Mouse (Mus musculus): Measurements from ENCODE around the gene Ube3c. TPM values are rescaled to one million over a fixed set of nuclear protein-coding genes. Genes with fewer than 3 reads are reported as not detected.

Ube3c gene
- polyA plus RNA-seq, 1 experiment, result 48.5 TPM

DNA sequence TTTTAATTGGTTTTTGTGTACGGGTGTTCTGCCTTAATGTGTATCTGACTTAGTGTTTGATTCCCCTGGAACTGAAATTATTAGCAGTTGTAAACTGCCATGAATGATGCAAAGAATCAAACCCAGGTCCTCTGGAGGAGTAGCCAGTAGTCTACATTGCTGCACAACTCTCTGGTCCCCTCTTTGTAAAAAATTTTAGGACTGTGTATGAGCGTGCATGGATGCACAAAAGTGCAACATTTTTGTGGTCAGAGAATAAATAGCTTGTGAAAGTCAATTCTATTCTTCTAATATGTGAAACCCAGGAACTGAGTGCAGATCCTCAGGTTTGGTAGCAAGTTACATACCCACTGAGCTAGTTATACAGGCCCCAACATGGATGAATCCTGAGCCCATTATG is 96.3 kb downstream of the Ube3c start:
- Histone ChIP-seq H3K27ac (ENCODE audit: insufficient read depth, low read length) (no peak overlapping the region), H3K4me1 (ENCODE audit: control insufficient read depth, insufficient read depth, low read length) (no peaks in the 10 kb centered on the region), H3K4me3 (ENCODE audit: insufficient read depth, low read length) (no peak overlapping the region)
- TF ChIP-seq CTCF (IDR thresholded peaks at IDR 0.05; ENCODE audit: borderline replicate concordance, insufficient read depth, low read length) (no peak), POLR2A (IDR thresholded peaks at IDR 0.05; ENCODE audit: low read depth, low read length) (no peak)

DNA sequence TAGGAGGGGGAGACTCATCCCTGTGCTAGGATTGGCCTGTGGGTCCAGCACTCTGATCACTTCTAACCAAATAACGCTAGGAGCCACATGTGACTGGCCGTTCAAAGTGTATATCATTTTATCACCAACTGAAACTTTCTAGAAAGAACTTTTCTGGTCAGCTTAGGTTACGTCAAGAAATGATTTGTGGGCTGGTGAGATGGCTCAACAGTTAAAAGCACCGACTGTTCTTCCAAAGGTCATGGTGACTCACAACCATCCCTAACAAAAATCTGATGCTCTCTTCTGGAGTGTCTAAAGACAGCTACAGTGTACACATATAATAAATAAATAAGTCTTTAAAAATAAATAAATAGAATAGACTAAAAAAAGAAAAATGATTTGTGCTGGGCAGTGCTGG is 103.5 kb downstream of the Ube3c start:
- no peak for TF ChIP-seq POLR2A (IDR thresholded peaks at IDR 0.05; ENCODE audit: low read depth, low read length)
- no peak for TF ChIP-seq CTCF (IDR thresholded peaks at IDR 0.05; ENCODE audit: borderline replicate concordance, insufficient read depth, low read length)
- Histone ChIP-seq H3K4me3 (ENCODE audit: insufficient read depth, low read length) (no peak overlapping the region), H3K4me1 (ENCODE audit: control insufficient read depth, insufficient read depth, low read length) (no peaks in the 10 kb centered on the region), H3K27ac (ENCODE audit: insufficient read depth, low read length) (no peak overlapping the region)

DNA sequence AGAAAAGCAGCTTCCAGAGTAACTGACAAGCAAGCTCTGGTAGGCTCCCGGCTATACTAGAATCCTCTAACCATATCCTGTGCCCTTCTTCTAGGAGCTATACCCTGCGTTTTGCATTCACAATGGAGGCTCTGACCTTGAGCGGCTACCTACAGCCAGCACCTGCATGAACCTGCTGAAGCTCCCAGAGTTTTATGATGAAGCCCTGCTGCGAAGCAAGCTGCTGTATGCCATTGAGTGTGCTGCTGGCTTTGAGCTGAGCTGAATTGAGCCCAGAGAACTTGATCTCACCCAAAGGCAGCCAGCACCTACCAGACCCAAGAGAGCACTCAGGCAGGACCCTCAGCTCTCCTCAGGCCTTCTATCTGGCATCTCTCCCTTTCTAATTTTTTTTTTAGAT is 105.3 kb downstream of the Ube3c start:
- Histone ChIP-seq H3K27ac (ENCODE audit: insufficient read depth, low read length) (no peak overlapping the region), H3K4me1 (ENCODE audit: control insufficient read depth, insufficient read depth, low read length) (no peaks in the 10 kb centered on the region)
- no peak for TF ChIP-seq POLR2A (IDR thresholded peaks at IDR 0.05; ENCODE audit: low read depth, low read length)
- no peak for TF ChIP-seq CTCF (IDR thresholded peaks at IDR 0.05; ENCODE audit: borderline replicate concordance, insufficient read depth, low read length)

DNA sequence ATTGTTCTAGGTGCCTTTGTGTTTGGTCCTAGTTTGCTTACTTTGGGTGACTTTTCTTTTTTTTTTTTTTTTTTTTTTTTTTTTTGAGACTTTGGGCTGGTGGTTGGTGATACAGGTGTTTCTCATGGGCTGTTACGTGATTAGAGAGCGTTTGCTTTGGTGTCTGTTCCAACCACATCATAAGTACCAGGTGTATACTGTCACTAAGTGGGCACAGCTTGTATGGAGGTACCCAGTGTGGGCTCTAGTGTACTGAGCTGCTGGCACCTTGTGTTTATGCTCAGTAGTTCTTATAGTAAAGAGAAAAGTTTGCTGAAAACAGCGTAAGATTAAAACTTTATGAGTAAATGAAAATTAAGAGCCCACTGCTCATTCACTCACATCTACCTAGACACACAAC is 107.4 kb downstream of the Ube3c start:
- Histone ChIP-seq H3K4me3 (ENCODE audit: insufficient read depth, low read length) (no peak overlapping the region), H3K27ac (ENCODE audit: insufficient read depth, low read length) (no peak overlapping the region), H3K4me1 (ENCODE audit: control insufficient read depth, insufficient read depth, low read length) (no peaks in the 10 kb centered on the region)
- TF ChIP-seq CTCF (IDR thresholded peaks at IDR 0.05; ENCODE audit: borderline replicate concordance, insufficient read depth, low read length) (no peak), POLR2A (IDR thresholded peaks at IDR 0.05; ENCODE audit: low read depth, low read length) (no peak)

More for the DNA sequence above, 105.3 kb downstream of the Ube3c start:
- H3K4me3 ChIP-seq (ENCODE audit: insufficient read depth, low read length), result no peak overlapping the region

DNA sequence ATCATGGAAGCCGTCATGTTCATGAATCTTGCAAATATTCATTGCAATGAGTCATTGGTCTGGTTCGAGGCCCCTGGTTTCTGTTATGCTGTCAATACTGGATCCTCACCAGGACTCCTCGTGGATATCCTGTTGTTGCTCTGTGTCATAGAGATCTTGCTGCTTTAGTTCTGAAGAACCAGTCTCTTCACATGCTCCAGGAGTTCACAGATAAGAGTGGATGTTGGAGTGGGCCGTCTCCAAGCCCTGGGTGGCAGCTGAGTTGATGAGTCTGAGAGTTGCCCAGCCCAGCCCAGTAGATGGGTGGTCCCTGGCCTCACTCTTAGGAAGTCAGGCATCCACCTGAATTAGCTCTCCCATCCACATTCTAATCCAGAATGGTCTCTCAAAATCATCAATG is 116.0 kb downstream of the Ube3c start:
- Histone ChIP-seq H3K27ac (ENCODE audit: insufficient read depth, low read length) (no peak overlapping the region), H3K4me1 (ENCODE audit: control insufficient read depth, insufficient read depth, low read length) (no peaks in the 10 kb centered on the region), H3K4me3 (ENCODE audit: insufficient read depth, low read length) (no peak overlapping the region)
- TF ChIP-seq POLR2A (IDR thresholded peaks at IDR 0.05; ENCODE audit: low read depth, low read length) (no peak), CTCF (IDR thresholded peaks at IDR 0.05; ENCODE audit: borderline replicate concordance, insufficient read depth, low read length) (no peak)

DNA sequence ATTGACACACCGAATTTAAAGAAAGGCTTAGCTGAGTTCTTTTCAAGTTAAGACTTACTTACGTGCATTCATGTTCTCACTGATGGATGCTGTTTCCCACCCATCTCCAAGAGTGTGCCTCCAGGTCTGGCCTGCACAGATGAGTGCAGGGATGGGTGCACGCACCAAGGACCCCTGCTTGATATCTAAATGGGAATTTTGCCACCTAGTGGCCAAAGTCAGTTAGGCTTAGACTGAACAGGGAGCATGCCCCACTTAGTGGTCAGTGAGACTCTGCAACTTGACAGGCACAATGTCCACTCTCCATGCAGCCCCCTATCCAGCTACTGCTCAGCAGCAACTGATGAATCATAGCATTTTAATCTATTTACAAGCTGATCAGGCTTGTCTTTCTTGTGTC is 118.6 kb downstream of the Ube3c start:
- no peaks in the 10 kb centered on the region for H3K4me1 ChIP-seq (ENCODE audit: control insufficient read depth, insufficient read depth, low read length)
- H3K4me3 ChIP-seq (ENCODE audit: insufficient read depth, low read length), result no peak overlapping the region
- TF ChIP-seq CTCF (IDR thresholded peaks at IDR 0.05; ENCODE audit: borderline replicate concordance, insufficient read depth, low read length) (peak; percentile 25; the same call in 1 of the 2 replicates), POLR2A (IDR thresholded peaks at IDR 0.05; ENCODE audit: low read depth, low read length) (no peak)
- H3K27ac ChIP-seq (ENCODE audit: insufficient read depth, low read length), result no peak overlapping the region

DNA sequence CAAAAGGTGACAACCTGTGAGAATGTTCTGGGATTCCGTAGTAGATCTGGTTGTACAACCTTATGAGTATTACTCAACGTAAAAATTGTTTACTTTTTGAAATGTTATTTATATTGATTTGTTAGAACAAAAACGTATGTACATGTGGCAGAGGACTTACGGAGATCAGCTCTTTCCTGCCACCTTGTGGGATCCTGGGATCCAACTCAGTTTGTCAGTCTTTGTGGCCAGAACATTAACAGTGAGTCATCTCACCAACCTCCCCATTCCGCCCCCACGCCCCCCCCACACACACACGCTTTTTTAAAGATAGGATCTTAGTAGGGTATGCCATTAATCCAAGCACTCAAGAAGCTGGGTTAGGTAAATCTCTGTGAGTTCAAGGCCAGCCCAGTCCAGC is 119.3 kb downstream of the Ube3c start:
- H3K4me3 ChIP-seq (ENCODE audit: insufficient read depth, low read length), result no peak overlapping the region
- TF ChIP-seq POLR2A (IDR thresholded peaks at IDR 0.05; ENCODE audit: low read depth, low read length), result no peak
- H3K27ac ChIP-seq (ENCODE audit: insufficient read depth, low read length), result no peak overlapping the region
- no peaks in the 10 kb centered on the region for H3K4me1 ChIP-seq (ENCODE audit: control insufficient read depth, insufficient read depth, low read length)

DNA sequence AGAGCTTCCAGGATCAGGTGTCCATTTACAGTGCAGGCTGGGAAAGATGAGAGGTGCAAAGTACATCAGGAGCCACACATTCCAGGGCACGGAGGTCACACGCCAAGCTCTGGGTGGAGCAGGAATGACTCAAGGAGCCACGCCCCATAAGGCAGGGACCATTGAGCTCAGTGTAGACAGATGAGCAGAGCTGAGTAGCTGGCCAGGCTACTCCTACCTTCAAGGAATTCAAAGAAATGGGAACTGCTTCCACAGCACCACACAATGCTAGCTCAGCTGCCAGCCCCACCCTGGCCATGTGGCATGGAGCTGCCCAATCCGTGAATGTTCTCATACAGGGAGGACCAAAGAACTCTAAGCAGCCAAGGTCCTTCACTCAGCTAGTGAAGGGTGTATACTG is 129.5 kb downstream of the Ube3c start:
- Histone ChIP-seq H3K4me1 (ENCODE audit: control insufficient read depth, insufficient read depth, low read length) (no peaks in the 10 kb centered on the region), H3K27ac (ENCODE audit: insufficient read depth, low read length) (no peak overlapping the region), H3K4me3 (ENCODE audit: insufficient read depth, low read length) (no peak overlapping the region)
- no peak for TF ChIP-seq CTCF (IDR thresholded peaks at IDR 0.05; ENCODE audit: borderline replicate concordance, insufficient read depth, low read length)
- no peak for TF ChIP-seq POLR2A (IDR thresholded peaks at IDR 0.05; ENCODE audit: low read depth, low read length)

DNA sequence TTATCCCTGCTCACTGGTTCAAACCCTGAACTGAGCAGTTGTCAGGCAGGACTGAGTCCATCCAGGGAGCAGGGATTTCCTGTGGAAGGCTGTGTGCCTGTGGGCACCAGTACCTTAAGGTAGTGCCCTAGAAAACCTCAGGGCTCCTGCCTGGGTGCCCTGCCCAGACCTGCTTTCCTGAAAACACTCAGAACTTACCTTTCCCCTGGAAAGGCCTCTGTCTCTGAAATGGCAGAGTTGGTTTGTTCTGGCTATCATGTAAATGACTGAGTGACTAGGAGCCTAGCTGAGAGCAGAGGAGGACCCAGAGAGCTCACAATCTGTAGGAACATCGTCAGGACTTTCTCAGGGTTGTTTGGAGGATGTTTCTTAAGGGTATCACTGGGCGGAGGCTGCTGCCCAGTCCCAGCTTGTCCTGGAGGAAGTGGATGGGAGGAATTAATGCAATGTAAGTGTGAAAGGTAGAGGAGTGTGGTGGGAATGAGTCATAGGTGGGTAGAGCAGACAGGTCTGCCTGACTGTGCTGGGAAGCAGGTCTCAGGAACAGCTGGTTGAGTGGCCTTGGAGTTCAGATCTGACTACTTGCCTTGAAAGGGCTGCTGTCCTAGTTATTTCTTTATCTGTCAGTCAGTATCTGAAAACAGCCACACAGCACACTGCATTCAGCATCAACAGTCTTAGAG is 130.6 kb downstream of the Ube3c start:
- no peak overlapping the region for H3K4me3 ChIP-seq (ENCODE audit: insufficient read depth, low read length)
- TF ChIP-seq CTCF (IDR thresholded peaks at IDR 0.05; ENCODE audit: borderline replicate concordance, insufficient read depth, low read length), result no peak
- no peak for TF ChIP-seq POLR2A (IDR thresholded peaks at IDR 0.05; ENCODE audit: low read depth, low read length)
- H3K27ac ChIP-seq (ENCODE audit: insufficient read depth, low read length), result no peak overlapping the region
- no peaks in the 10 kb centered on the region for H3K4me1 ChIP-seq (ENCODE audit: control insufficient read depth, insufficient read depth, low read length)

DNA sequence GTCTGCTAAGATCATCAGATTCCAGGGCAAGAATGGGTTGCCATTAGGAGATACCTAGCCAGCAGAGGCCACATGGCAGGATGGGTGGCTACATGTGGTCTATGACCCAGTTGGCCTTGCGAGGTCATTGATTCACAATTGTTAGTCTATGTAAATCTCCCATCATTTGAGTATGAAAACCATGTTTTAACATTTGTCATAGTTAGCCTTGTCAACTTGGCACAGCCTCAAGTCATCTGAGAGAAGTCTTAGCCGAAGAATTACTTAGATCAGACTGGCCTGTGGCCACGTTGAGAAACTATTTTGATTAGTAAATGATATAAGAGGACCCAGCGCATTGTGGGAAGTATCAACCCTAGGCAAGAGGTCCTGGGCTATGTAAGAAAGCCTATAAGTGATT is 138.2 kb downstream of the Ube3c start:
- H3K4me1 ChIP-seq (ENCODE audit: control insufficient read depth, insufficient read depth, low read length), result peaks cover 19% of the 10 kb centered on the region
- no peak overlapping the region for H3K4me3 ChIP-seq (ENCODE audit: insufficient read depth, low read length)
- H3K27ac ChIP-seq (ENCODE audit: insufficient read depth, low read length), result peak overlapping the region; percentile 70
- TF ChIP-seq POLR2A (IDR thresholded peaks at IDR 0.05; ENCODE audit: low read depth, low read length) (no peak), CTCF (IDR thresholded peaks at IDR 0.05; ENCODE audit: borderline replicate concordance, insufficient read depth, low read length) (no peak)
